Mouse (Mus musculus) frontal cortex, adult (tissue): ENCODE measurements at regions not wholly inside any gene's neighbourhood (a gene's known extent, or its start where the extent isn't known, plus 50 kb on each side); places are given as distances from the start of the nearest gene placed in this dataset.
"Not testable (repeated sequence)": the region's sequence is repeated elsewhere in the genome, so short reads cannot be mapped to it uniquely, and the experiment has no call there.

Experiments used
- ATAC-seq: cut with Nextera tagmentation; 2 replicates; pipeline ENCODE4 v1.9.2; 2017; ENCODE audit warnings: mild to moderate bottlenecking, moderate library complexity, mixed read lengths; ENCODE audit not compliant: low TSS enrichment

DNA sequence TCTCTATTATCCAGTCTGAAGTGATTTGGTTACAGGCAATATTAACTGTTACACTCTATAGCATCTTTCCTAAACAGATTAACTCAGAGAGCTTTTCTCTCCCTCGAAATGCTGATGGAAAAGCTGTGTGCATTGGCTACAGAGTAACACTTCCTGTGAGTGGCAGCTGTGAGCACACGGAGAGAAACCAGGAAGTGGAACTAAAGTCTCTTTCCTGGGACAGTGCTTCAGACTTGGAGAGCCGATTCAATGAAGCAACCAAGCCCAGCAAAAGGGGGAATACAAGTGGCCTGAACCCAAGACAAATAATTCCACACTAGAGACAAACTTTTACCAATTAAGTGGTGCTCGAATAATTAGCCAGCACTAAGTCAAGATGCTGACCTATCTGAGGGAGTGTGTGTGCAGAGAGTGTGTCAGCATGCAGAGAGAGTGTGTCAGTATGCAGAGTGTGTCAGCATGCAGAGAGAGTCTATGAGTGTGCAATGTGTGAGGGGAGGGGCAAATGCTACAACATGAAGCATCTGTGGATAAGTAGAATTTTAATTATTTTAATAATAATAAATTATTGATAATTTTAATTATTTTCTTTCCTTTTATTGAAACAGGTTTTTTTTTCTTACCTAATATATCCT is 74.9 kb upstream of the 1110032F04Rik start:
- ATAC-seq: peak; percentile 73

- no peak for ATAC-seq
Measured at GRCm38 (mm10) chr3:68795641-68796040, 73.7 kb upstream of the 1110032F04Rik start.

DNA sequence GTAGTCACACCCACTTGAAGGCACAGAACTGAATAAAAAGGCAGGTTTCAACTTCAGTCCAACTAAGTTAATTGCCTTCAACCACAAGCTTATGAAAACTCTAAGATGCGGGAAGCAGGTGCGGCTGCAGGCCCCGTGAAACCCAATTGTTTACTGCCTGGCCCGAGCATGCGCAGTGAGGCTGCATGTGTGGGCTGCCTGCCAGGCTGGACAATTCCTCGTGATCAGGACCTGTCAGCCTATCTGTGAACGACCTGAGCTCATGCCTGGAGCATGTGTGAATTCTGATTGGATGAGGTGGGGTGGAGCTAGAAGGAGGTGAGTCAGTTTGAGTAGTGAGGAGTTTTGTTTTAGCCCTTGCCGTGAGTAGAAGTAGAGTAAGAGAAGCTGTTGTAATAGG is 71.0 kb upstream of the 1110032F04Rik start:
- ATAC-seq: not testable (repeated sequence)

- no peak for ATAC-seq
Measured at GRCm38 (mm10) chr3:68808866-68809265, 60.5 kb upstream of the 1110032F04Rik start.

DNA sequence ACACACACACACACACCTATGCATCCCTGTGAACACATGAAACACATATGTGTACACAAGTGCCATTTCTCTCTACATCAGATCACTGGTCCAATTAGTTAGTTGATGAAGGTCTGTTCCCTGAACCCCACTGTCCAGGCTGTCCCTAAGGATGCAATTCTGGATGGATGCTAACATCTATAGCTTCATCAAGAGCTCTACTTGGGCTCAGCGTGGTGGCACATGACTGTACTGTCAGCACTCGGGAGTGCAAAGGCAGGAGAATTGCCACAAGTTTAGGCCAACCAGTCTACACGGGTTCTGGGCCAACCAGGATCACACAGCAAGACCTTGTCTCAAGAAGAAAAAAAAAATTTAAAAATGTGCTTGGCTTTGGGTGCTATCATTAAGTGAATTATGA is 55.9 kb upstream of the 1110032F04Rik start:
- no peak for ATAC-seq

GRCm38 (mm10) chr3:68814011-68814690 is 55.2 kb upstream of the 1110032F04Rik start:
- no peak for ATAC-seq

GRCm38 (mm10) chr3:68815621-68816020 is 53.8 kb upstream of the 1110032F04Rik start:
- ATAC-seq: no peak

DNA sequence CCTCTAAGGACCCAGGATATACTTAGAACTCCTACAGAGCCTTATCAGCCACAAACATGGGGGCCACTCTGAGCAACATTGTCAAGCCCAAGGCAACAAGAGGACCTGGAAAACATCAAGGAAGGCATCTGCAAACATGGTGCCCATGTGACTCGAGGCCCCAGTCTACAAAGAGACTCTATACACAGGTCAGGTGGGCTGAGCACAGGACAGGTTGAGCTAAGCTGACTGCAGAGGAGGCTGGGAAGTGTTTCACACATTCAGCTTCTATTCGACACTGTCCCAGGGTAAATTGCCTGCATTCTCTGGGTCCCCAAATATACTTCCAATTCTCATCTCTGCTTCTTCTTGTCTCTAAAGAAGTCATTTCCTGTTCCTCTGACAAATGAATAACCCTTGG is 52.1 kb upstream of the 1110032F04Rik start:
- no peak for ATAC-seq
